Mouse (Mus musculus): ENCODE results near the gene Serf2. TPM values are rescaled to one million over a fixed set of nuclear protein-coding genes. Genes with fewer than 3 reads are reported as not detected.
"Not testable (repeated sequence)": the region's sequence is repeated elsewhere in the genome, so short reads cannot be mapped to it uniquely, and the experiment has no call there.

Gene Serf2
- total RNA-seq, 2 experiments from 2014 or later = 211 to 577 TPM

- ATAC-seq (replicated peaks; ENCODE audit: poor library complexity, severe bottlenecking) = no peak
Observed at GRCm38 (mm10) chr2:121445117-121445516, 3.9 kb upstream of the Serf2 start.

GRCm38 (mm10) chr2:121446506-121446905 lies 2.5 kb upstream of the Serf2 start:
- ATAC-seq (replicated peaks; ENCODE audit: poor library complexity, severe bottlenecking) = no peak

GRCm38 (mm10) chr2:121447006-121447405 lies 2.0 kb upstream of the Serf2 start:
- no peak for ATAC-seq (replicated peaks; ENCODE audit: poor library complexity, severe bottlenecking)

- no peak for ATAC-seq (replicated peaks; ENCODE audit: poor library complexity, severe bottlenecking)
Observed at GRCm38 (mm10) chr2:121448136-121448535, 859 bp upstream of the Serf2 start.

- no peak for ATAC-seq (replicated peaks; ENCODE audit: poor library complexity, severe bottlenecking)
Observed at GRCm38 (mm10) chr2:121449545-121450011, 583 bp downstream of the Serf2 start.

GRCm38 (mm10) chr2:121450093-121450492 lies 1.1 kb downstream of the Serf2 start:
- ATAC-seq (replicated peaks; ENCODE audit: poor library complexity, severe bottlenecking) = peak; percentile 28

- no peak for ATAC-seq (replicated peaks; ENCODE audit: poor library complexity, severe bottlenecking)
Observed at GRCm38 (mm10) chr2:121452361-121452760, 3.4 kb downstream of the Serf2 start.

GRCm38 (mm10) chr2:121452990-121453389 lies 4.0 kb downstream of the Serf2 start, which contains the start of gene Hypk:
Gene Hypk (plus strand): TSS chr2:121453290.
- no peak for ATAC-seq (replicated peaks; ENCODE audit: poor library complexity, severe bottlenecking)

GRCm38 (mm10) chr2:121453917-121454316 lies 4.9 kb downstream of the Serf2 start:
- ATAC-seq (replicated peaks; ENCODE audit: poor library complexity, severe bottlenecking) = no peak

GRCm38 (mm10) chr2:121455534-121455933 lies 6.5 kb downstream of the Serf2 start:
- ATAC-seq (replicated peaks; ENCODE audit: poor library complexity, severe bottlenecking) = no peak

- peak; percentile 91 for ATAC-seq (replicated peaks; ENCODE audit: poor library complexity, severe bottlenecking)
Observed at GRCm38 (mm10) chr2:121456692-121457642, 8.0 kb downstream of the Serf2 start, which contains the start of gene Serinc4. Gene Serinc4 (minus strand): TSS chr2:121456781.

- no peak for ATAC-seq (replicated peaks; ENCODE audit: poor library complexity, severe bottlenecking)
Observed at GRCm38 (mm10) chr2:121460071-121460470, 11.1 kb downstream of the Serf2 start.

GRCm38 (mm10) chr2:121468982-121469381 lies 20.0 kb downstream of the Serf2 start:
- ATAC-seq (replicated peaks; ENCODE audit: poor library complexity, severe bottlenecking) = peak; percentile 38; the same call in 1 of the 2 replicates

GRCm38 (mm10) chr2:121472783-121473182 lies 23.8 kb downstream of the Serf2 start:
- ATAC-seq (replicated peaks; ENCODE audit: poor library complexity, severe bottlenecking) = peak; percentile 45; the same call in 1 of the 2 replicates

- peak; percentile 99 for ATAC-seq (replicated peaks; ENCODE audit: poor library complexity, severe bottlenecking)
Observed at GRCm38 (mm10) chr2:121473301-121474179, 24.5 kb downstream of the Serf2 start, which contains the start of gene Mfap1b. Gene Mfap1b (minus strand): TSS chr2:121474067.

GRCm38 (mm10) chr2:121474180-121474535 lies 25.2 kb downstream of the Serf2 start:
- ATAC-seq (replicated peaks; ENCODE audit: poor library complexity, severe bottlenecking) = peak; percentile 8; the same call in 1 of the 2 replicates

- not testable (repeated sequence) for ATAC-seq (replicated peaks; ENCODE audit: poor library complexity, severe bottlenecking)
Observed at GRCm38 (mm10) chr2:121475306-121475705, 26.3 kb downstream of the Serf2 start.

- no peak for ATAC-seq (replicated peaks; ENCODE audit: poor library complexity, severe bottlenecking)
Observed at GRCm38 (mm10) chr2:121477491-121478266, 28.7 kb downstream of the Serf2 start.

- ATAC-seq (replicated peaks; ENCODE audit: poor library complexity, severe bottlenecking) = peak; percentile 84
Observed at GRCm38 (mm10) chr2:121480498-121480897, 31.5 kb downstream of the Serf2 start.

- peak; percentile 39; the same call in 1 of the 2 replicates for ATAC-seq (replicated peaks; ENCODE audit: poor library complexity, severe bottlenecking)
Observed at GRCm38 (mm10) chr2:121480916-121481315, 31.9 kb downstream of the Serf2 start.

Measured in granulocyte monocyte progenitor cell, adult 5-6 weeks (primary cell).